Mouse (Mus musculus) G1E (cell line): ENCODE measurements at regions not wholly inside any gene's neighbourhood (a gene's known extent, or its start where the extent isn't known, plus 50 kb on each side); places are given as distances from the start of the nearest gene placed in this dataset.

ENCODE experiments used
- CTCF ChIP-seq: IDR thresholded peaks from 2 replicates; pipeline ENCODE4 v1.5.1; 2012; ENCODE audit warnings: low read depth, low read length, inconsistent platforms, mixed read lengths
- TAL1 ChIP-seq: conservative IDR thresholded peaks from 2 replicates; pipeline ENCODE4 v1.6.1; 2012; ENCODE audit warnings: low read depth, low read length, inconsistent platforms, mixed read lengths

- TF ChIP-seq CTCF: no peak
- no peak for TF ChIP-seq TAL1
Measured at GRCm38 (mm10) chr12:25157238-25157637, 60.3 kb upstream of the Id2 start.
